Mouse (Mus musculus) adrenal gland, postnatal 36 days (tissue): ENCODE results near the gene Tpgs1. TPM values are rescaled to one million over a fixed set of nuclear protein-coding genes. Genes with fewer than 3 reads are reported as not detected.

ENCODE experiments used
- DNase-seq, 2 experiments: peaks; one replicate each; pipeline ENCODE4 v3.0.0; 2021; ENCODE audit warnings: mixed read lengths in 1 of 2
- long read RNA-seq, 2 experiments: library from polyadenylated mRNA; stranded (forward); transcript quantifications; one replicate each; pipeline ENCODE4 v2.0.0; 2021; ENCODE audit warnings: borderline sequencing depth in 2 of 2
- total RNA-seq, 2 experiments: library from RNA; stranded (reverse); gene quantifications; 2 replicates each; pipeline ENCODE4 v1.2.3; 2021

Tpgs1 gene
- total RNA-seq, result 10 to 100 TPM; 31.6 to 39.0 TPM
- long read RNA-seq, experiment 1, transcript Tpgs1-201 (2 exons, 1,143 nt), result major isoform, 103 of 109 reads
- long read RNA-seq, experiment 1, partial matches to known transcripts, result 0 of 109 reads
- long read RNA-seq, experiment 1, other reads (novel, unspliced or antisense), result 6 of 109 reads
- long read RNA-seq, experiment 2, transcript Tpgs1-201 (2 exons, 1,143 nt), result major isoform, 37 of 38 reads
- long read RNA-seq, experiment 2, partial matches to known transcripts, result 0 of 38 reads
- long read RNA-seq, experiment 2, other reads (novel, unspliced or antisense), result 1 of 38 reads

GRCm38 (mm10) chr10:79668771-79669575, at the start of gene Tpgs1:
TSS of gene Tpgs1 (plus strand) at chr10:79669369.
- peak; percentile 89 to 91 for DNase-seq

- no peak for DNase-seq
Observed at GRCm38 (mm10) chr10:79623950-79624349, 45.2 kb upstream of the Tpgs1 start.

GRCm38 (mm10) chr10:79625398-79625797, 43.8 kb upstream of the Tpgs1 start:
- no peak for DNase-seq

- DNase-seq, result peak; percentile 34 to 44
Observed at GRCm38 (mm10) chr10:79626156-79626555, 43.0 kb upstream of the Tpgs1 start.

GRCm38 (mm10) chr10:79628377-79628776, 40.8 kb upstream of the Tpgs1 start:
- DNase-seq, result no peak

- DNase-seq, result no peak
Observed at GRCm38 (mm10) chr10:79631432-79631831, 37.7 kb upstream of the Tpgs1 start.

- DNase-seq, result peak; percentile 52 to 54
Observed at GRCm38 (mm10) chr10:79633006-79633777, 36.0 kb upstream of the Tpgs1 start.

GRCm38 (mm10) chr10:79636287-79636686, 32.9 kb upstream of the Tpgs1 start:
- no peak for DNase-seq

GRCm38 (mm10) chr10:79637128-79638110, 31.8 kb upstream of the Tpgs1 start, which contains the start of gene Shc2:
TSS of gene Shc2 (minus strand) at chr10:79637918.
- DNase-seq, result peak; percentile 29 to 48

- DNase-seq, result peak; percentile 44 to 53
Observed at GRCm38 (mm10) chr10:79638486-79639204, 30.5 kb upstream of the Tpgs1 start.

- DNase-seq, result no peak
Observed at GRCm38 (mm10) chr10:79645711-79646110, 23.5 kb upstream of the Tpgs1 start, which contains the start of gene Odf3l2. TSS of gene Odf3l2 (minus strand) at chr10:79645738.

- DNase-seq, result peak; percentile 76 to 77
Observed at GRCm38 (mm10) chr10:79649070-79649751, 20.0 kb upstream of the Tpgs1 start.

- DNase-seq, result no peak
Observed at GRCm38 (mm10) chr10:79652789-79653188, 16.4 kb upstream of the Tpgs1 start.

- no peak for DNase-seq
Observed at GRCm38 (mm10) chr10:79654946-79655395, 14.2 kb upstream of the Tpgs1 start.

GRCm38 (mm10) chr10:79658829-79659228, 10.3 kb upstream of the Tpgs1 start:
- no peak for DNase-seq

GRCm38 (mm10) chr10:79660298-79660697, 8.9 kb upstream of the Tpgs1 start:
- DNase-seq, result no peak

- DNase-seq, result no peak
Observed at GRCm38 (mm10) chr10:79661861-79662260, 7.3 kb upstream of the Tpgs1 start.

GRCm38 (mm10) chr10:79664131-79664665, 5.0 kb upstream of the Tpgs1 start, which contains the start of gene Madcam1:
TSS of gene Madcam1 (plus strand) at chr10:79664559.
- DNase-seq, result peak; percentile 64 to 81

GRCm38 (mm10) chr10:79665051-79665450, 4.1 kb upstream of the Tpgs1 start:
- DNase-seq, result no peak
